Mouse (Mus musculus) c-Kit-positive CD71-positive TER-119-negative erythroid progenitor cells, embryonic 14.5 days (primary cell): ENCODE data around the gene Aebp2.
"Not testable (repeated sequence)": the region's sequence is repeated elsewhere in the genome, so short reads cannot be mapped to it uniquely, and the experiment has no call there.

Experiments used
- DNase-seq: peaks from one replicate; pipeline ENCODE4 v3.0.0-alpha.2; 2013; ENCODE audit warnings: low read depth

Gene Aebp2

DNA sequence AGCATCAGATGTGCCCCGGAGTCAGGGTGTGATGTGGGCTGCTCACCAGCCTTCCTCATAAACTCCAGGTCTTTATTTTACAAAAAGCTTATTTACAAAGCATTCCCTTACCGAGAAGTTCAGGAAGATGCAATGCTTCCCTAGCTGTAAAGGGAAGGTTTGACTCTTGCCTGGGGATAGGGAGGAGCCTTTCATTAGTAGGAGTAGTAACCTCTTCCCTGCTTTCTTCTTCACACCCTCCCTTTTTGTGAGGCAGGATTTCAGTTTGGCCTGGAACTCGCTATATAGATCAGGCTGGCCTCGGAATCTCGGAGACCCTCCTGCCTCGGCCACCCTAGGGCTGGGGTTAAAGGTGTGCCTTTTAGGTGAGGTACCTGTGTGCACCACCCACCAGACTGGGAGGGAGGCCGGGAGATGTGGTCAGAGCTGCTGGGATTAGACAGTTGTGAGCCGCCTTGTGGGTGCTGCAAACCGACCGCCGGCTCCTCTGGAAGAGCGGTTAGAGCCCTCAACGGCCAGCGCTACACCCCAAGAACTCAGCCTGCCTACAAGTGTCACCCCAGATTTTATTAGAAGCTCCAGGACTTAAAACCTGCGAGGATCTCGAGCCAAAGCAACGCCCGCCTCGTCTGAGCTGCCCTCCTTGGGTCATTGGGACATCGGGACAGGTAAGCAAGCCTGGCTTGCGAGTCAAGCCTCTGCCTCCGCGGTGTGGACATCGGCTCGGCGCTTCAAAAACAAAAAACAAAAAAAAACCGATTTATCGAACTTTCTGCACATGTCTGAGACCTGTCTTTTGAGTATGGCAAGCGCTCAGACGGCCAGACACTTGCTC, at the start of gene Aebp2:
TSS of gene Aebp2 (plus strand) at position 273 of the 835 bp plus-strand sequence.
- no peak for DNase-seq

DNA sequence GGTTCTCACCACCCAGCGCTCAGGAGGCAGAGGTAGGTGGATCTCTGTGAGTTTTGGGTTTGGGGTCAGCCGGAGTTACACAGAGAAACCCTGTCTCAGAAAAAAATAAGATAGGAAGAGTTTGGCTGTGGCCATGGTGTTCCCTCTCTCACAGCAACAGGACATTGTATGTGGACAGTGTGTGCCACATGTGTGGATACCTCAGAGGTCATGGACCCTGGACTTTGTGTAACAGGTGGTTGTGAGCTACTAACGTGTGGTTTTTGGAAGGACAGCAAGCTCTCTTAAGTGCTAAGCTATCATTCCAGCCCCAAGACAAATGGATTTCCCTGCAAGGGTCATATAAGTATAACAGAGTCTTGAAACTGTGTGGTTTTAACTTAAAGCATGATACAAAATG, 47.5 kb upstream of the Aebp2 start:
- DNase-seq: no peak

- DNase-seq: no peak
Measured at GRCm38 (mm10) chr6:140576133-140576532, 46.3 kb upstream of the Aebp2 start.

DNA sequence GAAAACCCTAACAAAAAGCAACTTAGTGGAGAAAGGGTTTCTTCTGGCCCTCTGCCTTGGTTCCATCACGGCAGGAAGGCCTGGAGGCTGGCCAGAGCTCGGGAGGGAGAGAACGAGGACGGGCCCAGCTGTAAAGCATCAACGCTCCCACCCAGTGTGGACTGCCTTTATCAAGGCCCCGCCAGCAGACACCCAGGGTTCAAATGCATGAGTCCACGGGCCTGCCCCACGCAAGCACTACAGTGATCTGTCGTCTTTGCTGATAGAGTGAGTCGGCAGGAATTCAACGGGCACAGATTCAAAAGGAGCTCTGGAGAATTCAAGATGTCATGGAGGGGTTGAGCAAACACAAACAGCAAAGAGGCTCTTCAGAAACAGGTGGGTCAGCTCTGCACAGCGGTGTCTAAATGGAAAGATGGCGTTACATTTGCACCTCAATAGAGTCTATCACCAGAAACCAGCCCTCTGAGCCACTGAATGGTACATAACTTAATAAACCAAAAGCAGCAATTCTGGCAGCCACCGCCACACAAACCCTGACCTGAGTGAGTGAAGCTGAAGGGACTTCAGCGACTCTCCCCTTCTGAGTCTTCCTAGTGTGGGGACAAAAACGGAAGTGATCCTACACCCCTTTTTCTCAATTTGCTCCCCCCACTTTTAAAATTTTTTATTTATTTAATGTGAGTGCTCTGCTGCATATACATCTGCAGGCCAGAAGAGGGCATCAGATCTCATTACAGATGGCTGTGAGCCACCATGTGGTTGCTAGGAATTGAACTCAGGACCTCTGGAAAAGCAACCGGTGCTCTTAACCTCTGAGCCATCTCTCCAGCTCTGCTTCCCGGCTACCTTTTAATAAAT, 45.3 kb upstream of the Aebp2 start:
- DNase-seq: no peak

DNA sequence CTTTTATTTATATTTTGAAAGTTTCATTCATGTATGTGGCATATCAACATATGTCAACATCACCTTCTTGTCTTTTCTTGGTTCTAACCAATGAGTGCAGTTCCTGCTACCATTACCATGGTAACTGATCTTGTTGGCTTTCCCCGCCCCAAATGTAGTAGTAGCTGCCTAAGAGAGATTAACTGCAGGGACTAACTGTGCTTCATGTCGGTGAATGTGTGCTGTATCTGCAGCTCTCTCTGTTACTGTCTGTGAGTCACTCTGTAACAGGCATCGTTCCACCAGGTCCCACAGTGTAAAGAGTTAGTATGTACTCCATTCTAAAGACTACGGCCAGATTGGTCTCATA, 44.7 kb upstream of the Aebp2 start:
- no peak for DNase-seq

DNA sequence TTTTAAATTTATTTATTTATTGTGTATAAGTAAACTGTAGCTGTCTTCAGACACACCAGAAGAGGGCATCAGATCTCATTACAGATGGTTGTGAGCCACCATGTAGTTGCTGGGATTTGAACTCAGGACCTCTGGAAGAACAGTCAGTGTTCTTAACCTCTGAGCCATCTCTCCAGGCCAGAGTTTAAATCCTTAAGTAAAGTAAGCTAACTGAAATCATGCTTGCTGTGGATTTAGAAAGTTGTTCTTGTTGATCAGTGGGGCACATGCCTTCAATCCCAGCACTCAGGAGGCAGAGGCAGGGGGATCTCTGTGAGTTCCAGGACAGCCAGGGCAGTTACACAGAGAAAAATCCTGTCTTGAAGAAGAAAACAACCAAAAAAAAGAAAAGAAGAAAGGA, 43.5 kb upstream of the Aebp2 start:
- DNase-seq: not testable (repeated sequence)

DNA sequence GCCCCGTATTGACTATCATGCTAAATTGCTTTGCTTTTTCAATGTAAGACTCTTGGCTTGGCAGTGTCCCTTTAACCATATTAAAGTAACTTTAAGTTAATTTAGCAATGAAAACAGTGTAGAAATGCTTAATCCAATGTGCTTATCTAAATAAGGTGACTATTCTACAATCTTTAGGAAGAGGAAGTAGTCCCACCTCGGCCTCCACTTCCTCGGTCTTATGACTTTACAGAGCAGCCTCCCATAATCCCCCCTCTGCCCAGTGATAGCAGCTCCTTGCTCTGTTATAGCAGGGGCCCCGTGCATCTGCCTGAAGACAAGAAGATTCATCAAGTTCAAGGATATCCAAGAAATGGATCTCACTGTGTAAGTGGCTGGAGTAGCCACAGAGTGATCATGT, 42.3 kb upstream of the Aebp2 start:
- DNase-seq: no peak

GRCm38 (mm10) chr6:140586714-140587259, 35.7 kb upstream of the Aebp2 start:
- DNase-seq: no peak

DNA sequence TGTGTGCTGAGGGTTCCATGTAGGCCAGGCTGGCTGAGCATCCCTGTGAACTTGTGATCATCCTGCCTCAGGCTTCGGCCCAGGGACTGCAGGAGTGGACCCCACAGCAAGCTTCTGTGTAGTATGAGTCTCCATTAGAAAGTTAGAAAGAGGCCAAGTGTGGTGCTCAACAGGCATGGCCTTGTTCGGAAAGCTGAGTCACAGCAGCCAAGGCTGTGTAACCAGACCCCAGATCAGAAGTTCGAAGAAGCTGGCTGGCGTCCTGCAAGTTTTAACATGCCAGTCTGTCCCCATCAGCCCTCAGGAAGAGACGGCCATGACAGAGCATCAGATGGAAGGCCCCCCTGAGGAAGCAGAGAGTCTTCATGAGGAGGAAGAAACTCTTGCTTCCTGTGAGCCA, 31.1 kb upstream of the Aebp2 start:
- DNase-seq: no peak

- DNase-seq: no peak
Measured at GRCm38 (mm10) chr6:140592713-140593112, 29.8 kb upstream of the Aebp2 start.

- no peak for DNase-seq
Measured at GRCm38 (mm10) chr6:140593420-140594170, 28.9 kb upstream of the Aebp2 start.

GRCm38 (mm10) chr6:140595551-140595950, 26.9 kb upstream of the Aebp2 start:
- not testable (repeated sequence) for DNase-seq

GRCm38 (mm10) chr6:140597381-140598329, 24.8 kb upstream of the Aebp2 start:
- DNase-seq: no peak

- DNase-seq: no peak
Measured at GRCm38 (mm10) chr6:140598516-140598915, 23.9 kb upstream of the Aebp2 start.

GRCm38 (mm10) chr6:140599337-140599736, 23.1 kb upstream of the Aebp2 start:
- DNase-seq: no peak

DNA sequence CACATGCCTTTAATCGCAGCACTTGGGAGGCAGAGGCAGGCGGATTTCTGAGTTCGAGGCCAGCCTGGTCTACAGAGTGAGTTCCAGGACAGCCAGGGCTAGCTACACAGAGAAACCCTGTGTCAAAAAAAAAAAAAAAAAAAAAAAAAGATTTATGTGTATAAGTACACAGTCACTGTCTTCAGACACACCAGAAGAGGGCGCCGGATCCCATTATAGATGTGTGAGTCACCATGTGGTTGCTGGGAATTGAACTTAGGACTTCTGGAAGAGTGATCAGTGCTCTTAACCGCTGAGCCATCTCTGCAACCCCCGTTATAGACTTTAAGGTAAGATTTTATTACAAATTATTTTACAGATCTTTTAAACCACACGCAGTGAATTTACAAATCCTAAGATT, 21.8 kb upstream of the Aebp2 start:
- DNase-seq: not testable (repeated sequence)

DNA sequence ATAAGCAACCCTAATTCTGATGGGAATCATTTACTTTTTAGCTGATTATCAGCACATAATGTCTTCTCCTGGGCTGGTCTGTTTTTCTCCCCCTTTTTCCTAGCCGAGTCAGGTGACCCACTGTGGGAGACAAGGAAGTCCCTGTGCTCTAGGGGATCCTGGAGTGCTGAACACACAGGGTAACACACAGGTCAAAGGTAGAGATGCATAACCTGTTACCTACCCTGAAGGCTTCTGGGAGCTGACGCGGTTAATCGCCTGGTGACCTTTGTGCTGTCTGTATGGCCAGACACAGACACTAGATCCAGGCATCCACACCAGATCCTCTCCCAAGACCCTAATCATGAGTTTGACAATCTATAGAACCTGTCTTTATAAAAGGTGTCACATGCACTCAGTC, 21.3 kb upstream of the Aebp2 start:
- no peak for DNase-seq

DNA sequence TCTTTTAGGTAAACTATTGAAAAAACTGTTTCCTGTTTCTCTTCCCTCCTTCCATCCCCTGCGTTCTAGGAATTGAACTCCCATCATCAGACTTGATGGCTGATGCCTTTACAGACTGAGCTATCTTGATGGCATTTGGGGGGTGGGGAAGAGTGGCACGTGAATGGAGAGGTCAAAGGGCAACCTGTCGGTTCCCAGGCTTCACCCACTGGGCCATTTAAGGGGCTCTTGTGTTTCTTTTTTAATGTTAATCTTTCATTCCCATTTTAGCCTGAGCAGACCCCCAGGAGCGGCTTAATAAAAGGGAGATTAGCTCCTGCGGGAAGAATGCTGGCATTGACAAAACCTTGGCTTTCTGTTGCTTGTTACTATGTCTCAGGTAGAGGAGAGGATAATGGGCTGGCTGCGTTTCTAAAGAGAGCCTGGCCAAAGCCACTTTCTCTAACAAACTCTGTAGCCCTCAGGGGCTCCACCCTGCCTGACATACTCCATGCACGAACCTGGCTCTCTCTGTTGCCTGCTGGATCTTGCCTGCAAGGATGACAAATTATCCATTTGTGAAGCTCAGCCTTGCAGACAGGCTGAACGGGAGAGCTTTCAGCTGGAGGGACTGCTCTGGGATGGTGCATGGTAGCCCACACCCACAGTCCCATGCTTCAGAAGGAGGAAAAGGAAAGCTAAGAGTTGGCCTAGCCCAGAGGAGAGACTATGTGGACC, 19.1 kb upstream of the Aebp2 start:
- no peak for DNase-seq

- not testable (repeated sequence) for DNase-seq
Measured at GRCm38 (mm10) chr6:140605173-140605572, 17.3 kb upstream of the Aebp2 start.

DNA sequence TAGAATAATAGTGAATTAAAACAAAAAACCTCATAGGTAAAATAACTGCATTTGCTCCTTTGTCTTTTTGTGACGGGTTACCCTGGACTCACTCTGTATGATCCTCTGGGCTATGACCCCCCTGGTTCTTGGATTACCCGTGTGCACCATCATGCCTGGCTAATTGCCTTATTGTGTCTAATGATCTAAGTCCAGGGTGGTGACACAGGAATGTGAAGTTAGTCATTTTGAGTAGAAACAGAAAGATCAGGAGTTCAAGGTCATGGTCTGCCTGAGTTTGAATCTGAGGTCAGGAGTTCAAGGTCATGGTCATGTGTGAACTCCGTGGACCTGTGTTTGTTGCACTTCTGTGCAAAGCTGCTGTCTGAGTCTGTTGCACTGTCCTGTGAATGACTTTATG, 16.7 kb upstream of the Aebp2 start:
- no peak for DNase-seq
